Mouse (Mus musculus): ENCODE measurements at regions not wholly inside any gene's neighbourhood (a gene's known extent, or its start where the extent isn't known, plus 50 kb on each side); places are given as distances from the start of the nearest gene placed in this dataset.
"Not testable (repeated sequence)": the region's sequence is repeated elsewhere in the genome, so short reads cannot be mapped to it uniquely, and the experiment has no call there.

- TF ChIP-seq CTCF, EP300 (IDR thresholded peaks at IDR 0.05): not testable (repeated sequence)
Observed at GRCm38 (mm10) chr8:71081291-71081690, 175.6 kb downstream of the Map1s start.

All from lung, postnatal 0 days (tissue).